Mouse (Mus musculus) left cerebral cortex, postnatal 4 days (tissue): ENCODE data around the gene Atp5c1. TPM values are rescaled to one million over a fixed set of nuclear protein-coding genes. Genes with fewer than 3 reads are reported as not detected.
A peak's percentile ranks its signal among the peaks of the same experiment; 100 is the strongest.

Source experiments
- DNase-seq: peaks from one replicate; pipeline ENCODE4 v3.0.0-alpha.2; 2022
- intact Hi-C: fragments of 180-260 bp; cut with DNase I; formaldehyde crosslinking; loops from one replicate; pipeline ENCODE4 v1.15.1; 2025
- total RNA-seq, 2 experiments: library from RNA; stranded (reverse); gene quantifications; 2 replicates each; pipeline ENCODE4 v1.2.3; 2021

Gene Atp5c1
- total RNA-seq, 2 experiments from 2014 or later = 253 to 265 TPM

GRCm38 (mm10) chr2:10051996-10052395 lies 28.3 kb downstream of the Atp5c1 start:
- intact Hi-C loops = no loop called here
- DNase-seq = no peak

- DNase-seq = no peak
- intact Hi-C loops = no loop called here
These were observed 29.4 kb downstream of the Atp5c1 start for GRCm38 (mm10) chr2:10050878-10051277.

- no peak for DNase-seq
- intact Hi-C loops = no loop called here
These were observed 30.9 kb downstream of the Atp5c1 start for GRCm38 (mm10) chr2:10049456-10049855.

- intact Hi-C loops = no loop called here
- DNase-seq = peak; percentile 95
These were observed 31.8 kb downstream of the Atp5c1 start, which contains the start of gene Taf3 for GRCm38 (mm10) chr2:10048461-10048860. TSS of gene Taf3 (minus strand) at chr2:10048596.

- intact Hi-C loops = no loop called here
- peak; percentile 31 for DNase-seq
These were observed 32.4 kb downstream of the Atp5c1 start for GRCm38 (mm10) chr2:10047758-10048436.

- intact Hi-C loops = no loop called here
- DNase-seq = no peak
These were observed 45.3 kb downstream of the Atp5c1 start for GRCm38 (mm10) chr2:10034976-10035375.

GRCm38 (mm10) chr2:10033684-10034083 lies 46.6 kb downstream of the Atp5c1 start:
- intact Hi-C loops = no loop called here

GRCm38 (mm10) chr2:10029755-10030154 lies 50.6 kb downstream of the Atp5c1 start:
- DNase-seq = no peak
- intact Hi-C loops = no loop called here

More at GRCm38 (mm10) chr2:10033684-10034083, 46.6 kb downstream of the Atp5c1 start:
- no peak for DNase-seq

GRCm38 (mm10) chr2:10024264-10024663 lies 56.0 kb downstream of the Atp5c1 start:
- no peak for DNase-seq
- intact Hi-C loops = no loop called here

- intact Hi-C loops = no loop called here
These were observed 59.0 kb downstream of the Atp5c1 start for GRCm38 (mm10) chr2:10021296-10021695.

GRCm38 (mm10) chr2:10014951-10015635 lies 65.2 kb downstream of the Atp5c1 start:
- no peak for DNase-seq
- intact Hi-C loops = loop anchor here (5.0 kb wide), 1 partner anchor 133 kb away; the partner anchor contains the start of gene 4930412O13Rik

More at GRCm38 (mm10) chr2:10021296-10021695, 59.0 kb downstream of the Atp5c1 start:
- DNase-seq = peak; percentile 27

- DNase-seq = no peak
- intact Hi-C loops = loop anchor here (5.0 kb wide), 1 partner anchor 128 kb away; the partner anchor contains the start of gene 4930412O13Rik
These were observed 69.9 kb downstream of the Atp5c1 start for GRCm38 (mm10) chr2:10010263-10010909.

GRCm38 (mm10) chr2:10009671-10010254 lies 70.5 kb downstream of the Atp5c1 start:
- no peak for DNase-seq
- intact Hi-C loops = loop anchor here (5.0 to 10.0 kb wide), 4 partner anchors 127 to 1332 kb away; partner anchors contain the start of gene 4930412O13Rik

- intact Hi-C loops = loop anchor here (5.0 to 10.0 kb wide), 3 partner anchors 934 to 1331 kb away; no protein-coding TSS in a partner anchor
- no peak for DNase-seq
These were observed 71.7 kb downstream of the Atp5c1 start for GRCm38 (mm10) chr2:10008593-10008992.

Other genes starting within 250 kb of the Atp5c1 start
- gene 4930412O13Rik, start 199.3 kb downstream of the Atp5c1 start, total RNA-seq = not detected
- gene 9230102O04Rik, start 191.0 kb downstream of the Atp5c1 start, total RNA-seq = not detected
- gene Gata3, start 190.5 kb downstream of the Atp5c1 start, total RNA-seq = 1 to 10 TPM; 1.0 to 1.5 TPM
- 10 to 100 TPM; 12.0 to 14.0 TPM for gene Taf3, start 31.9 kb downstream of the Atp5c1 start, total RNA-seq
- 10 to 100 TPM; 14.5 to 14.7 TPM for gene Kin, start 83 bp upstream of the Atp5c1 start, total RNA-seq
- 1 to 10 TPM; 3.2 TPM for gene Itih2, start 50.9 kb upstream of the Atp5c1 start, total RNA-seq
- gene Itih5, start 73.1 kb upstream of the Atp5c1 start, total RNA-seq = 1 to 10 TPM; 7.8 TPM